Mouse (Mus musculus) testis, adult 2 months (tissue): ENCODE results near the gene Sh2d4b. TPM values are rescaled to one million over a fixed set of nuclear protein-coding genes. Genes with fewer than 3 reads are reported as not detected.
A peak's percentile ranks its signal among the peaks of the same experiment; 100 is the strongest.

Experiments
- H3K27ac ChIP-seq: fragments of 200-500 bp; 2 replicates; pipeline ENCODE4 v1.5.1; 2012; ENCODE audit warnings: low read depth, low read length; ENCODE audit not compliant: control insufficient read depth, insufficient read depth
- H3K27me3 ChIP-seq: fragments of 200-500 bp; 2 replicates; pipeline ENCODE4 v1.6.1; 2012; ENCODE audit warnings: mild to moderate bottlenecking, low read length, moderate library complexity; ENCODE audit not compliant: control insufficient read depth, insufficient read depth
- H3K36me3 ChIP-seq: fragments of 200-500 bp; 2 replicates; pipeline ENCODE4 v1.6.1; 2012; ENCODE audit warnings: mild to moderate bottlenecking, low read length; ENCODE audit not compliant: control insufficient read depth, insufficient read depth
- H3K4me1 ChIP-seq: fragments of 200-500 bp; 2 replicates; pipeline ENCODE4 v1.6.1; 2012; ENCODE audit warnings: low read length; ENCODE audit not compliant: control insufficient read depth, insufficient read depth
- H3K4me3 ChIP-seq: fragments of 200-500 bp; 2 replicates; pipeline ENCODE4 v1.5.1; 2012; ENCODE audit warnings: low read depth, mild to moderate bottlenecking, low read length, moderate library complexity, mixed read lengths; ENCODE audit not compliant: control insufficient read depth
- CTCF ChIP-seq: fragments of 200-500 bp; IDR thresholded peaks from 2 replicates; pipeline ENCODE4 v1.5.1; 2012; ENCODE audit warnings: low read depth, mild to moderate bottlenecking, inconsistent platforms, low read length, moderate library complexity; ENCODE audit not compliant: control insufficient read depth, insufficient read depth, insufficient replicate concordance
- POLR2A ChIP-seq: fragments of 200-500 bp; IDR thresholded peaks from 2 replicates; pipeline ENCODE4 v1.6.1; 2012; ENCODE audit warnings: low read depth, mild to moderate bottlenecking, inconsistent platforms, low read length, moderate library complexity; ENCODE audit not compliant: control insufficient read depth
- polyA plus RNA-seq: library from polyadenylated mRNA; depleted of rRNA; stranded (reverse); fragments of >200 nt; gene quantifications from 2 replicates; pipeline ENCODE4 v1.2.3, GENCODE M21; 2012

Gene Sh2d4b
- polyA plus RNA-seq, 1 experiment: 1.1 TPM

DNA sequence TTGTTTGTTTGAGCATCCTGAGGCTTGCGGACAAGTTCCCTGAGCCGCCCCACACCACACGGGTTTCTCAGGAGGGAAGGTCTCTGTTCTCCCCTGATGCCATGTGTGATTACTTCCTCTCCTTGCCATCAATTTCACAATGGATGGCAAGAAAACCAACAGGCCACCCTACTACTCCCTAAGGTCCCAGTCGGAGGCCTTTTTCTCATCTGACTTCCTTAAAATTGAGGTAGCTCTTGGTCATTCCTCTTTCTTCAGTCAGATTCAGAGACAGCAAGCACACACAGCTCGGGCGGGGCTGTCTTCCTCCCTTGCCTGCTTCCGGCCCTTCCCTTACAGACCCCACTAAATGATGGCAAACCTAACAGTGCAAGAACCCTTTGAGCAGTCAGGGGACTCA is 26.5 kb upstream of the Sh2d4b start:
- Histone ChIP-seq H3K36me3 (no peaks in the 10 kb centered on the region), H3K4me3 (no peak overlapping the region), H3K4me1 (no peaks in the 10 kb centered on the region), H3K27me3 (no peaks in the 10 kb centered on the region), H3K27ac (no peak overlapping the region)
- no peak for TF ChIP-seq POLR2A
- no peak for TF ChIP-seq CTCF

GRCm38 (mm10) chr14:40918477-40918876 is 25.4 kb upstream of the Sh2d4b start:
- Histone ChIP-seq H3K36me3 (no peaks in the 10 kb centered on the region), H3K4me3 (no peak overlapping the region), H3K27ac (no peak overlapping the region), H3K4me1 (no peaks in the 10 kb centered on the region), H3K27me3 (no peaks in the 10 kb centered on the region)
- TF ChIP-seq POLR2A (no peak), CTCF (no peak)

GRCm38 (mm10) chr14:40917632-40918031 is 24.6 kb upstream of the Sh2d4b start:
- no peaks in the 10 kb centered on the region for H3K4me1 ChIP-seq
- H3K36me3 ChIP-seq: no peaks in the 10 kb centered on the region
- TF ChIP-seq POLR2A (no peak), CTCF (peak; percentile 98; the same call in 1 of the 2 replicates)
- no peak overlapping the region for H3K4me3 ChIP-seq
- no peak overlapping the region for H3K27ac ChIP-seq
- H3K27me3 ChIP-seq: no peaks in the 10 kb centered on the region

DNA sequence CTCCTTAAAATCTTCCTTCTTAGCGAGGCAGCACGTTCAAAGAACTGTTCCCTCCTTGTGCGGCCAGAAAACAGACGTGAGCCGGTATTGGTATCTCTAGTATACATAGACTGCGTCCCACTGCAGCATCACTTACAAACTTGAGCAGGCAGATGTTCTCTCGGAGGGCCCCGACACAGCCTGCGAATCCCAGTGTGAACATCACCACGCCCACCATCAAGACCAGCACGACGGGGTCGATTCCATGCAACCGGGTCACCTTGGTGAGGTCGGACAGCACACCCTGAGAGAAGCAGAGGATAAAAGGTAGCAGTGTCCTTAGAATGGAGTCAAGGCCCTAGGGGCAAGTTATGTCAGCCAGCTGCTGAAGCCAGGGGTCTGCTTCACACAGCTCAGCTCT is 23.6 kb upstream of the Sh2d4b start:
- no peaks in the 10 kb centered on the region for H3K4me1 ChIP-seq
- H3K36me3 ChIP-seq: no peaks in the 10 kb centered on the region
- no peaks in the 10 kb centered on the region for H3K27me3 ChIP-seq
- no peak overlapping the region for H3K27ac ChIP-seq
- TF ChIP-seq CTCF (no peak), POLR2A (no peak)
- no peak overlapping the region for H3K4me3 ChIP-seq

GRCm38 (mm10) chr14:40915838-40916237 is 22.8 kb upstream of the Sh2d4b start:
- no peaks in the 10 kb centered on the region for H3K4me1 ChIP-seq
- no peaks in the 10 kb centered on the region for H3K27me3 ChIP-seq
- no peaks in the 10 kb centered on the region for H3K36me3 ChIP-seq
- TF ChIP-seq POLR2A (no peak), CTCF (no peak)
- no peak overlapping the region for H3K4me3 ChIP-seq
- H3K27ac ChIP-seq: no peak overlapping the region

- TF ChIP-seq POLR2A (no peak), CTCF (no peak)
- no peaks in the 10 kb centered on the region for H3K36me3 ChIP-seq
- H3K27ac ChIP-seq: no peak overlapping the region
- no peak overlapping the region for H3K4me3 ChIP-seq
- H3K4me1 ChIP-seq: no peaks in the 10 kb centered on the region
- no peaks in the 10 kb centered on the region for H3K27me3 ChIP-seq
Observed at GRCm38 (mm10) chr14:40914701-40915100, 21.6 kb upstream of the Sh2d4b start.

GRCm38 (mm10) chr14:40913709-40914108 is 20.6 kb upstream of the Sh2d4b start:
- TF ChIP-seq POLR2A: no peak
- TF ChIP-seq CTCF: no peak
- no peak overlapping the region for H3K27ac ChIP-seq
- no peak overlapping the region for H3K4me3 ChIP-seq
- no peaks in the 10 kb centered on the region for H3K27me3 ChIP-seq
- no peaks in the 10 kb centered on the region for H3K36me3 ChIP-seq
- H3K4me1 ChIP-seq: no peaks in the 10 kb centered on the region

- no peaks in the 10 kb centered on the region for H3K36me3 ChIP-seq
- no peak for TF ChIP-seq CTCF
- no peak for TF ChIP-seq POLR2A
- H3K4me1 ChIP-seq: no peaks in the 10 kb centered on the region
- no peak overlapping the region for H3K4me3 ChIP-seq
- H3K27me3 ChIP-seq: no peaks in the 10 kb centered on the region
- H3K27ac ChIP-seq: no peak overlapping the region
Observed at GRCm38 (mm10) chr14:40911529-40911928, 18.5 kb upstream of the Sh2d4b start.
